Mouse (Mus musculus): ENCODE results near the gene Atp13a1. TPM values are rescaled to one million over a fixed set of nuclear protein-coding genes. Genes with fewer than 3 reads are reported as not detected.
A peak's percentile ranks its signal among the peaks of the same experiment; 100 is the strongest.

The Atp13a1 gene
- polyA plus RNA-seq, 1 experiment from 2014 or later, result 59.8 TPM

GRCm38 (mm10) chr8:69803366-69803765 is 12.4 kb downstream of the Atp13a1 start:
- no peak overlapping the region for H3K9ac ChIP-seq
- no peaks in the 10 kb centered on the region for H3K9me3 ChIP-seq
- H3K4me2 ChIP-seq, result no peak overlapping the region
- no peak for ATAC-seq (replicated peaks)
- peaks cover 4% of the 10 kb centered on the region for H3K4me1 ChIP-seq
- H3K4me3 ChIP-seq, result no peak overlapping the region
- no peaks in the 10 kb centered on the region for H3K27me3 ChIP-seq (replicated peaks)
- WGBS, result 96% methylated on average over 7 of the region's 7 CpGs
- H3K36me3 ChIP-seq (replicated peaks), result peaks cover 88% of the 10 kb centered on the region
- no peak overlapping the region for H3K27ac ChIP-seq

GRCm38 (mm10) chr8:69804537-69804936 is 13.6 kb downstream of the Atp13a1 start:
- Histone ChIP-seq H3K36me3 (replicated peaks) (peaks cover 77% of the 10 kb centered on the region), H3K9ac (no peak overlapping the region), H3K4me3 (no peak overlapping the region), H3K27ac (no peak overlapping the region), H3K27me3 (replicated peaks) (no peaks in the 10 kb centered on the region), H3K4me2 (no peak overlapping the region), H3K4me1 (peaks cover 6% of the 10 kb centered on the region), H3K9me3 (no peaks in the 10 kb centered on the region)
- no peak for ATAC-seq (replicated peaks)
- WGBS, result 91% methylated on average over 6 of the region's 6 CpGs

GRCm38 (mm10) chr8:69805086-69805485 is 14.1 kb downstream of the Atp13a1 start:
- Histone ChIP-seq H3K4me3 (no peak overlapping the region), H3K27me3 (replicated peaks) (no peaks in the 10 kb centered on the region), H3K36me3 (replicated peaks) (peaks cover 72% of the 10 kb centered on the region), H3K9ac (no peak overlapping the region), H3K27ac (no peak overlapping the region), H3K4me1 (peaks cover 12% of the 10 kb centered on the region), H3K4me2 (no peak overlapping the region), H3K9me3 (no peaks in the 10 kb centered on the region)
- WGBS, result 97% methylated on average over 10 of the region's 10 CpGs
- no peak for ATAC-seq (replicated peaks)

- no peaks in the 10 kb centered on the region for H3K27me3 ChIP-seq (replicated peaks)
- H3K9me3 ChIP-seq, result no peaks in the 10 kb centered on the region
- 95% methylated on average over 9 of the region's 9 CpGs for WGBS
- H3K4me3 ChIP-seq, result no peak overlapping the region
- ATAC-seq (replicated peaks), result no peak
- H3K36me3 ChIP-seq (replicated peaks), result peaks cover 68% of the 10 kb centered on the region
- no peak overlapping the region for H3K4me2 ChIP-seq
- H3K4me1 ChIP-seq, result peaks cover 15% of the 10 kb centered on the region
- H3K9ac ChIP-seq, result no peak overlapping the region
- no peak overlapping the region for H3K27ac ChIP-seq
These were observed 14.5 kb downstream of the Atp13a1 start for GRCm38 (mm10) chr8:69805491-69805890.

- 95% methylated on average over 5 of the region's 5 CpGs for WGBS
- no peak overlapping the region for H3K4me2 ChIP-seq
- no peak overlapping the region for H3K4me3 ChIP-seq
- H3K36me3 ChIP-seq (replicated peaks), result peaks cover 59% of the 10 kb centered on the region
- no peaks in the 10 kb centered on the region for H3K9me3 ChIP-seq
- no peak overlapping the region for H3K9ac ChIP-seq
- no peak for ATAC-seq (replicated peaks)
- H3K27me3 ChIP-seq (replicated peaks), result no peaks in the 10 kb centered on the region
- H3K27ac ChIP-seq, result no peak overlapping the region
- H3K4me1 ChIP-seq, result peaks cover 15% of the 10 kb centered on the region
These were observed 16.3 kb downstream of the Atp13a1 start for GRCm38 (mm10) chr8:69807236-69807635.

- Histone ChIP-seq H3K9ac (peak within 1 kb of the TSS; percentile 55), H3K36me3 (replicated peaks) (peaks cover 51% of the 10 kb centered on the region), H3K27me3 (replicated peaks) (no peaks in the 10 kb centered on the region), H3K9me3 (no peaks in the 10 kb centered on the region), H3K4me2 (peak within 1 kb of the TSS; percentile 54), H3K4me3 (peak within 1 kb of the TSS; percentile 48), H3K27ac (peak within 1 kb of the TSS; percentile 39), H3K4me1 (peaks cover 15% of the 10 kb centered on the region)
- WGBS, result 8% methylated on average over 25 of the region's 28 CpGs
- ATAC-seq (replicated peaks), result peak; percentile 75
These were observed 17.3 kb downstream of the Atp13a1 start, which contains the start of gene Gmip for GRCm38 (mm10) chr8:69808094-69808863. Gene Gmip, plus strand, starts transcription at chr8:69808679.

GRCm38 (mm10) chr8:69808864-69809403 is 18.0 kb downstream of the Atp13a1 start:
- no peaks in the 10 kb centered on the region for H3K27me3 ChIP-seq (replicated peaks)
- peaks cover 15% of the 10 kb centered on the region for H3K4me1 ChIP-seq
- WGBS, result 4% methylated on average over 23 of the region's 23 CpGs
- no peaks in the 10 kb centered on the region for H3K9me3 ChIP-seq
- H3K36me3 ChIP-seq (replicated peaks), result peaks cover 52% of the 10 kb centered on the region
- peak overlapping the region; percentile 55 for H3K9ac ChIP-seq
- peak overlapping the region; percentile 48 for H3K4me3 ChIP-seq
- peak; percentile 70 for ATAC-seq (replicated peaks)
- peak overlapping the region; percentile 39 for H3K27ac ChIP-seq
- peak overlapping the region; percentile 54 for H3K4me2 ChIP-seq

GRCm38 (mm10) chr8:69809820-69810219 is 18.9 kb downstream of the Atp13a1 start:
- H3K36me3 ChIP-seq (replicated peaks), result peaks cover 52% of the 10 kb centered on the region
- no peak overlapping the region for H3K27ac ChIP-seq
- 59% methylated on average over 3 of the region's 3 CpGs for WGBS
- no peak for ATAC-seq (replicated peaks)
- H3K4me2 ChIP-seq, result peak overlapping the region; percentile 54
- H3K9me3 ChIP-seq, result no peaks in the 10 kb centered on the region
- peak overlapping the region; percentile 48 for H3K4me3 ChIP-seq
- H3K27me3 ChIP-seq (replicated peaks), result no peaks in the 10 kb centered on the region
- H3K4me1 ChIP-seq, result peaks cover 15% of the 10 kb centered on the region
- no peak overlapping the region for H3K9ac ChIP-seq

- Histone ChIP-seq H3K4me1 (peaks cover 6% of the 10 kb centered on the region), H3K9ac (no peak overlapping the region), H3K4me3 (no peak overlapping the region), H3K27me3 (replicated peaks) (no peaks in the 10 kb centered on the region), H3K4me2 (no peak overlapping the region), H3K9me3 (no peaks in the 10 kb centered on the region), H3K36me3 (replicated peaks) (peaks cover 40% of the 10 kb centered on the region), H3K27ac (no peak overlapping the region)
- WGBS, result 83% methylated on average over 2 of the region's 2 CpGs
- no peak for ATAC-seq (replicated peaks)
These were observed 23.9 kb downstream of the Atp13a1 start for GRCm38 (mm10) chr8:69814881-69815280.

- ATAC-seq (replicated peaks), result no peak
- Histone ChIP-seq H3K27me3 (replicated peaks) (no peaks in the 10 kb centered on the region), H3K9me3 (no peaks in the 10 kb centered on the region), H3K9ac (no peak overlapping the region), H3K4me3 (no peak overlapping the region), H3K36me3 (replicated peaks) (peaks cover 45% of the 10 kb centered on the region), H3K4me1 (0 out of 2 replicates have a peak, but pooled peaks cover under 1% of the 10 kb centered on the region), H3K27ac (no peak overlapping the region), H3K4me2 (no peak overlapping the region)
- WGBS, result 86% methylated on average over 4 of the region's 4 CpGs
These were observed 24.4 kb downstream of the Atp13a1 start for GRCm38 (mm10) chr8:69815396-69815795.

- Histone ChIP-seq H3K27me3 (replicated peaks) (no peaks in the 10 kb centered on the region), H3K4me1 (peaks cover 29% of the 10 kb centered on the region), H3K9me3 (no peaks in the 10 kb centered on the region), H3K9ac (no peak overlapping the region), H3K36me3 (replicated peaks) (peaks cover 26% of the 10 kb centered on the region), H3K4me3 (no peak overlapping the region), H3K27ac (no peak overlapping the region), H3K4me2 (no peak overlapping the region)
- 89% methylated on average over 9 of the region's 9 CpGs for WGBS
- ATAC-seq (replicated peaks), result no peak
These were observed 29.5 kb downstream of the Atp13a1 start for GRCm38 (mm10) chr8:69820466-69820865.

GRCm38 (mm10) chr8:69821971-69822385 is 31.0 kb downstream of the Atp13a1 start:
- peak; percentile 71 for ATAC-seq (replicated peaks)
- H3K9ac ChIP-seq, result peak overlapping the region; percentile 77
- no peaks in the 10 kb centered on the region for H3K27me3 ChIP-seq (replicated peaks)
- H3K27ac ChIP-seq, result peak overlapping the region; percentile 75
- peaks cover 32% of the 10 kb centered on the region for H3K4me1 ChIP-seq
- peak overlapping the region; percentile 76 for H3K4me3 ChIP-seq
- H3K4me2 ChIP-seq, result peak overlapping the region; percentile 74
- peaks cover 21% of the 10 kb centered on the region for H3K36me3 ChIP-seq (replicated peaks)
- WGBS, result 2% methylated on average over 16 of the region's 22 CpGs
- no peaks in the 10 kb centered on the region for H3K9me3 ChIP-seq

All from midbrain, embryonic 15.5 days (tissue).